Mouse (Mus musculus) lung, adult 2 months (tissue): ENCODE results near the gene Rbp1.

Source experiments
- CTCF ChIP-seq: fragments of 200-500 bp; IDR thresholded peaks from 2 replicates; pipeline ENCODE4 v1.5.1; 2011; ENCODE audit warnings: mild to moderate bottlenecking, low read length, control low read depth; ENCODE audit not compliant: insufficient read depth
- POLR2A ChIP-seq: fragments of 200-500 bp; IDR thresholded peaks from 2 replicates; pipeline ENCODE4 v1.6.1; 2011; ENCODE audit warnings: low read depth, mild to moderate bottlenecking, control low read depth, low read length, borderline replicate concordance; ENCODE audit errors: extremely low read depth

GRCm38 (mm10) chr9:98397866-98398265 is 24.9 kb upstream of the Rbp1 start:
- TF ChIP-seq CTCF (no peak), POLR2A (no peak)
